Mouse (Mus musculus) ES-Bruce4 (cell line): ENCODE data around the gene Rin3. TPM values are rescaled to one million over a fixed set of nuclear protein-coding genes. Genes with fewer than 3 reads are reported as not detected.
A peak's percentile ranks its signal among the peaks of the same experiment; 100 is the strongest.

Experiments used
- H3K27ac ChIP-seq: 2 replicates; pipeline ENCODE4 v1.5.1; 2012; ENCODE audit warnings: low read length, inconsistent platforms; ENCODE audit not compliant: insufficient read depth
- H3K27me3 ChIP-seq: 2 replicates; pipeline ENCODE4 v1.6.1; 2012; ENCODE audit warnings: mild to moderate bottlenecking, low read length, inconsistent platforms; ENCODE audit not compliant: control insufficient read depth, poor library complexity, insufficient read depth, severe bottlenecking
- H3K36me3 ChIP-seq: 2 replicates; pipeline ENCODE4 v1.6.1; 2012; ENCODE audit warnings: inconsistent platforms, mild to moderate bottlenecking, low read length, moderate library complexity; ENCODE audit not compliant: control insufficient read depth, poor library complexity, insufficient read depth, severe bottlenecking
- H3K4me1 ChIP-seq: one replicate; pipeline ENCODE4 v1.8.1; 2011; ENCODE audit warnings: low read length; ENCODE audit not compliant: control insufficient read depth, insufficient read depth
- H3K4me3 ChIP-seq: 2 replicates; pipeline ENCODE4 v1.5.1; 2011; ENCODE audit warnings: low read depth, mild to moderate bottlenecking, low read length
- H3K9ac ChIP-seq: 2 replicates; pipeline ENCODE4 v1.6.1; 2012; ENCODE audit warnings: low read depth, mild to moderate bottlenecking, inconsistent platforms; ENCODE audit not compliant: poor library complexity, severe bottlenecking
- H3K9me3 ChIP-seq: replicated peaks from 2 replicates; pipeline ENCODE4 v1.6.1; 2012; ENCODE audit warnings: mild to moderate bottlenecking, low read length, inconsistent platforms; ENCODE audit not compliant: control insufficient read depth, poor library complexity, insufficient read depth, severe bottlenecking
- CTCF ChIP-seq: IDR thresholded peaks from one replicate; pipeline ENCODE4 v1.8.1; 2011; ENCODE audit warnings: low read depth, low read length
- EP300 ChIP-seq: IDR thresholded peaks from 2 replicates; pipeline ENCODE4 v1.6.1; 2011; ENCODE audit warnings: low read depth, low read length; ENCODE audit not compliant: insufficient read depth
- POLR2A ChIP-seq: IDR thresholded peaks from one replicate; pipeline ENCODE4 v1.8.1; 2011; ENCODE audit warnings: low read length; ENCODE audit not compliant: insufficient read depth
- polyA plus RNA-seq: library from polyadenylated mRNA; stranded (reverse); fragments of >200 nt; gene quantifications from 2 replicates; pipeline ENCODE4 v1.2.4, GENCODE M21; 2011; ENCODE audit warnings: low read depth; ENCODE audit not compliant: missing spikeins, insufficient read depth, insufficient read length

The Rin3 gene
- polyA plus RNA-seq, 1 experiment: 8.7 TPM

GRCm38 (mm10) chr12:102434107-102434506 is 151.3 kb downstream of the Rin3 start:
- TF ChIP-seq POLR2A (no peak), EP300 (no peak), CTCF (no peak)
- Histone ChIP-seq H3K4me3 (no peak overlapping the region), H3K36me3 (no peaks in the 10 kb centered on the region), H3K9ac (no peak overlapping the region), H3K4me1 (no peaks in the 10 kb centered on the region), H3K27ac (no peak overlapping the region), H3K9me3 (no peaks in the 10 kb centered on the region), H3K27me3 (no peaks in the 10 kb centered on the region)

DNA sequence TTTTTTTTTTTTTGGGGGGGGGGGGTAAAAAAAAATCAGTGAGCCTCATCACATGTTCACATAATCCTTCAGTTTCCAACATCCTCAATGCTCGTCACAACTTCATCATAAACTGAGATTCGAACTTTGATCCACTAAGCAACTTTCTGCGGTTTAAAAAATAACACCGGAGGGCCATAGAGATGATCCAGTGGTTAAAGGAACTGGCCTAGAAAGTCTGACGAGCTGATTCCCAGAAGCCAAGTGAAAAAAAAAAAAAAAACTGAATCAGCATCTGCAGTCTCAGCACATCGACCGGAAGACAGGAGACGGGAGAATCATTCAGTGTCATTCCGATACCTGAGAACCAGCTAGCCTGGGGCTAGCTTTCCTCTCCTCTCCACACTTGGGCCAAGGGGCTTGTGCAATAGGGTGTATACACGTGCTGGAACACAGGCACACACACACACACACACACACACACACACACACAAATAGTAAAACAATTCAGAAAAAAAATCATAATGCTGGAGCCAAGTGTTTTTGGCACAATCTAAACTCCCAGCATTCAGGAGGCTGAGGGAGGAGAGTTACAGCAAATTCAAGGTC is 154.2 kb downstream of the Rin3 start:
- no peaks in the 10 kb centered on the region for H3K36me3 ChIP-seq
- no peak overlapping the region for H3K9ac ChIP-seq
- no peak overlapping the region for H3K4me3 ChIP-seq
- no peaks in the 10 kb centered on the region for H3K27me3 ChIP-seq
- no peaks in the 10 kb centered on the region for H3K4me1 ChIP-seq
- TF ChIP-seq EP300: no peak
- TF ChIP-seq CTCF: no peak
- no peak for TF ChIP-seq POLR2A
- no peaks in the 10 kb centered on the region for H3K9me3 ChIP-seq
- no peak overlapping the region for H3K27ac ChIP-seq

DNA sequence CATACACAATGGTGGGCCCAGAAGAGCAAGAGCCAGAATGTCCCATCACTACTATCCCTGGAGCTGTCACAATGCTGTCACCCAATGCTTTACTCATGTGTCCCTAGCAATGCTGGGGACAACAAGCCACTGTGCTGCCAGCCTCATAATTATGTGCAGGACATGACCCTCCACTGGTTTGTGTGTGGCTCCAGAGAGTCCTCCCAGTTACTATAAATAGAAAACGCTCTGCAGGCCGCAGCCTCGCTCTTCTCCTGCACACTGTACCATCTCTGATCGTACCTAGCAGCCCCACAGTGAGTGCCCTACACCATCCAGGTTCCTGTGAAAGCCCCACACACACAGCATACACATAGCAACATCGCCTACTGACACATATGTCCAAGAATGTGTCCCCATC is 155.1 kb downstream of the Rin3 start:
- no peak overlapping the region for H3K4me3 ChIP-seq
- no peak overlapping the region for H3K27ac ChIP-seq
- H3K27me3 ChIP-seq: no peaks in the 10 kb centered on the region
- H3K9me3 ChIP-seq: no peaks in the 10 kb centered on the region
- no peak overlapping the region for H3K9ac ChIP-seq
- TF ChIP-seq EP300 (no peak), CTCF (no peak), POLR2A (no peak)
- H3K4me1 ChIP-seq: no peaks in the 10 kb centered on the region
- no peaks in the 10 kb centered on the region for H3K36me3 ChIP-seq

- H3K27me3 ChIP-seq: no peaks in the 10 kb centered on the region
- peak overlapping the region; percentile 90 for H3K4me3 ChIP-seq
- H3K9me3 ChIP-seq: no peaks in the 10 kb centered on the region
- TF ChIP-seq EP300: no peak
- no peak for TF ChIP-seq POLR2A
- no peak for TF ChIP-seq CTCF
- peak overlapping the region; percentile 72 for H3K9ac ChIP-seq
- H3K4me1 ChIP-seq: no peaks in the 10 kb centered on the region
- no peaks in the 10 kb centered on the region for H3K36me3 ChIP-seq
- H3K27ac ChIP-seq: peak overlapping the region; percentile 49; the same call in 1 of the 2 replicates
Observed at GRCm38 (mm10) chr12:102438983-102439631, 156.3 kb downstream of the Rin3 start.

DNA sequence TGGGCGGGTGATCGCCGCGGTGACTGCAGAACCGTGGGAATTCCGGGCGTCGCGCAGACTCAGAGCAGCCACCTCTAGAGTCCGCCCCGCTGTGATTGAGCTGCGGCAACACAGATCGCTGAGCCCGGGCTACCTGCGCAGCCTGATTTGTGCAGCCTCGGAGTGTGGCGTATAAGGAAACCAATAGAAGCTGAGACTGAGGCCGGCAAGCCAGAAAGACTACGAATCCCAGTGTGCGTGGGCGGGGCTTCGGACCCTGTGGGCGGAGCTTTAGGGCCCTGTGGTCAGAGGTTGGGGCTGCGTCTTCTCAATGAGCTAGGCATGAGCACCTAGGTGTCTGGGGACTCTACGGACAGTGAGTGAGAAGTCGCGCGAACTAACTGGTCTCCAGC is 156.8 kb downstream of the Rin3 start, which contains the start of gene Lgmn:
Gene Lgmn, minus strand, starts transcription at position 182 of the 392 bp plus-strand sequence.
- Histone ChIP-seq H3K9me3 (no peaks in the 10 kb centered on the region), H3K4me1 (no peaks in the 10 kb centered on the region), H3K36me3 (no peaks in the 10 kb centered on the region), H3K27me3 (no peaks in the 10 kb centered on the region), H3K4me3 (peak within 1 kb of the TSS; percentile 90), H3K9ac (peak within 1 kb of the TSS; percentile 72), H3K27ac (peak within 1 kb of the TSS; percentile 49; the same call in 1 of the 2 replicates)
- TF ChIP-seq POLR2A (peak; percentile 56), CTCF (no peak)

Other genes starting within 250 kb of the Rin3 start
- not detected in 2 replicates for gene Slc24a4, start 154.3 kb upstream of the Rin3 start, polyA plus RNA-seq
- gene Lgmn, start 156.8 kb downstream of the Rin3 start, polyA plus RNA-seq: 81.1 and 93.6 TPM in 2 replicates
- 32.9 and 34.8 TPM in 2 replicates for gene Golga5, start 186.1 kb downstream of the Rin3 start, polyA plus RNA-seq